In genomic region chr17:68585195-68585594, GRCm38 (mm10) we compare ENCODE assay signal across 25 mouse cellular contexts.
A peak's percentile ranks its signal among the peaks of the same experiment; 100 is the strongest.
DNase-seq lines count a peak whose midpoint lies in the region; ATAC-seq lines count a peak whose summit lies in the region.
"Had no signal": no experiment of that assay in that cellular context is flagged by ENCODE, and none has a peak within 500 bp of the region (broad histone marks: within the 10 kb centered on the region; RNA-seq: fewer than 3 reads in every experiment).

No protein-coding gene starts in this region.

- H3K9ac ChIP-seq in kidney, embryonic 15.5 days: no peak overlapping the region
- H3K9ac ChIP-seq: forebrain, embryonic 13.5 days; hindbrain, embryonic 12.5 days; hindbrain, embryonic 15.5 days had no signal

- H3K9me3 ChIP-seq in kidney, embryonic 15.5 days (replicated peaks): no peaks in the 10 kb centered on the region
- H3K9me3 ChIP-seq: forebrain, embryonic 10.5 days; forebrain, embryonic 13.5 days; hindbrain, embryonic 12.5 days; hindbrain, embryonic 15.5 days had no signal

- no peak overlapping the region for H3K27ac ChIP-seq in kidney, embryonic 15.5 days
- H3K27ac ChIP-seq: forebrain, embryonic 10.5 days; forebrain, embryonic 13.5 days; gastrocnemius, adult 2 months; heart, adult 2 months; hindbrain, embryonic 12.5 days; hindbrain, embryonic 15.5 days had no signal

- ATAC-seq in kidney, embryonic 15.5 days (replicated peaks; ENCODE audit: low FRiP score): no peak
- ATAC-seq: forebrain, embryonic 13.5 days; forebrain, embryonic 16.5 days; Patski had no signal

- no peaks in the 10 kb centered on the region for H3K27me3 ChIP-seq in kidney, embryonic 15.5 days
- H3K27me3 ChIP-seq: CH12.LX; forebrain, embryonic 13.5 days; hindbrain, embryonic 12.5 days; hindbrain, embryonic 15.5 days; Patski had no signal

- no peaks in the 10 kb centered on the region for H3K4me1 ChIP-seq in kidney, embryonic 15.5 days
- H3K4me1 ChIP-seq: forebrain, embryonic 10.5 days; forebrain, embryonic 13.5 days; hindbrain, embryonic 12.5 days; hindbrain, embryonic 15.5 days had no signal

- DNase-seq in kidney, adult 11 months: peak; percentile 51
- no peak for DNase-seq in kidney, postnatal 4 days
- DNase-seq in kidney, adult 8-10 months: peak; percentile 41 to 52
- DNase-seq in kidney, postnatal 14 days: peak; percentile 12
- DNase-seq in gastrocnemius, adult 8-10 months (ENCODE audit: low spot score in 2 of 2): no peak
- DNase-seq in layer of hippocampus, adult 9-11 months: no peak
- DNase-seq: adrenal gland, postnatal 10 days; adrenal gland, postnatal 36 days; B cell, adult 2 months; cerebellum, adult 18-20 months; cerebellum, adult 9-10 months; cerebellum, postnatal 14 days; gastrocnemius, adult 2 months; gastrocnemius, postnatal 25 days; heart, adult 2 months had no signal

- H3K4me3 ChIP-seq in kidney, embryonic 15.5 days (replicated peaks): no peak overlapping the region
- H3K4me3 ChIP-seq: forebrain, embryonic 10.5 days; forebrain, embryonic 13.5 days; gastrocnemius, adult 2 months; heart, adult 2 months; hindbrain, embryonic 12.5 days; hindbrain, embryonic 15.5 days had no signal

- 85% methylated on average over 3 of the region's 3 CpGs for WGBS in kidney, embryonic 15.5 days

- no peaks in the 10 kb centered on the region for H3K36me3 ChIP-seq in kidney, embryonic 15.5 days
- H3K36me3 ChIP-seq: forebrain, embryonic 10.5 days; G1E; hindbrain, embryonic 12.5 days; hindbrain, embryonic 15.5 days had no signal

- H3K4me2 ChIP-seq in kidney, embryonic 15.5 days: no peak overlapping the region
- H3K4me2 ChIP-seq: forebrain, embryonic 13.5 days; heart, embryonic 11.5 days; hindbrain, embryonic 12.5 days; hindbrain, embryonic 15.5 days had no signal

Comparison
In these comparisons a context has a peak if more than half of its experiments do, and no peak if none do; other contexts are left out.
1. DNase-seq: peak in kidney, adult 11 months (single experiment), kidney, adult 8-10 months (2 of 2) and kidney, postnatal 14 days (single experiment); none in kidney, postnatal 4 days (0 of 2), gastrocnemius, adult 8-10 months (0 of 2) and layer of hippocampus, adult 9-11 months (single experiment).